Mouse (Mus musculus): ENCODE measurements around the gene Ank2. TPM values are rescaled to one million over a fixed set of nuclear protein-coding genes. Genes with fewer than 3 reads are reported as not detected.

Ank2 gene
- total and polyA plus RNA-seq, 2 experiments from 2014 or later = 195 to 497 TPM

DNA sequence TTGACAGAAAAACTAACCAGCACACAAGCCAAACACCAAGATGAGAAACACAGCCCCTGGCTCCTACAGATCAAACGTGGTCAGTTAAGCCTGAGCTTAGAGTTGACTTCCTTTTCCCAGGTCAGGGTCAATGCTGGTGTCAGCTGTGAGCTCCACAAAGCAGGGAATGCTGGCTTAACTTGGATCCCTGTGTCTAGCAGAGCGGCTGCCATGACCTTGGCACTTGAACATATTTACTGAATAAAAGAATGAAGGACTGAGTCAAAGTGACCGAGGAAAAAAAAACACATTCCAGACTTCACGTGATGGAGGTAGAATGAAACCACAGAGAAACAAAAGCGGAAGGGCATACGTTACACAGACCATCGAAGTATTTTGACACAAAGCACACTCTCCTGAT, 150.2 kb downstream of the Ank2 start:
- TF ChIP-seq CTCF (IDR thresholded peaks at IDR 0.05; ENCODE audit: low read depth) = no peak
- WGBS = 77% methylated on average over 7 of the region's 7 CpGs
- no peak for ATAC-seq

DNA sequence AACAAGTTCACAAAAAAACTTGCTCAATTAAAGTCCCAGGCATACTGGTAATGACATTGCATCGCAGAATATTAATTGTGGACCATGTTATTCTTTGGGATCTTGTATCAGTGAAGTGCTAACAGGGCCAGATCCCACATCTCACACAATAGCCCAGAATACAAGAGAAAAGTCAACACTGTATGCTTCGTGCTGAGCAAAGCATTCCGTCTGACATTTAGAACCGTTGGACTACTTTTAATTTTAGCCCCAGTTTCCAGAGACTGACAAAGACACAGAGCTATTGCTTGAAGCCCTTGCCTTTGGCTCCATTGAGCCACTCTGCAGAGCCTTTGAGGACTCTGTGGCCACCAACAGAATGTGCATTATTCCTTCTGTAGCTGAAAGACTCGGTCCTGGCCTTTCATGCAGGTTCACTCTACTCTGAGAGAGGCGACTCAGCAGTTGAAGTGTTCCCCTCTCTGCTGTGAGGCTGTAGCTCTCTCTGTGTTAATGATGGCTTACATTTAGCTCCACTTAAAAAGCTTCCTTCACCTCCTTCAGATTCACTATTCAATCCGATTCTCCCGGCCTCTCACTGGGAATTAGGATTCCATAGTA, 153.2 kb downstream of the Ank2 start:
- H3K9me3 ChIP-seq (ENCODE audit: low read length) = no peaks in the 10 kb centered on the region
- H3K4me1 ChIP-seq (ENCODE audit: insufficient read depth, low read length) = no peaks in the 10 kb centered on the region
- H3K27me3 ChIP-seq (ENCODE audit: insufficient read depth, low read length) = no peaks in the 10 kb centered on the region
- H3K4me3 ChIP-seq (ENCODE audit: low read length) = no peak overlapping the region
- H3K9ac ChIP-seq (replicated peaks; ENCODE audit: low read length) = no peak overlapping the region
- H3K27ac ChIP-seq = peak overlapping the region; percentile 16; the same call in 1 of the 2 replicates
- TF ChIP-seq CTCF (IDR thresholded peaks at IDR 0.05; ENCODE audit: low read depth) = no peak
- DNase-seq (ENCODE audit: low spot score) (no peak), ATAC-seq (no peak)
- 46% methylated on average over 8 of the region's 8 CpGs for WGBS
- no peaks in the 10 kb centered on the region for H3K36me3 ChIP-seq (ENCODE audit: insufficient read depth, low read length)
- no peak overlapping the region for H3K4me2 ChIP-seq (ENCODE audit: low read depth, low read length)

More for the DNA sequence above, 150.2 kb downstream of the Ank2 start:
- Histone ChIP-seq H3K9me3 (ENCODE audit: low read length) (no peaks in the 10 kb centered on the region), H3K4me3 (ENCODE audit: low read length) (no peak overlapping the region), H3K27ac (no peak overlapping the region), H3K27me3 (ENCODE audit: insufficient read depth, low read length) (no peaks in the 10 kb centered on the region), H3K4me1 (ENCODE audit: insufficient read depth, low read length) (no peaks in the 10 kb centered on the region), H3K4me2 (ENCODE audit: low read depth, low read length) (no peak overlapping the region), H3K9ac (replicated peaks; ENCODE audit: low read length) (no peak overlapping the region), H3K36me3 (ENCODE audit: insufficient read depth, low read length) (no peaks in the 10 kb centered on the region)
- no peak for DNase-seq (ENCODE audit: low spot score)

GRCm38 (mm10) chr3:127341300-127341699, 157.8 kb downstream of the Ank2 start:
- DNase-seq (ENCODE audit: low spot score) (no peak), ATAC-seq (no peak)
- no peak overlapping the region for H3K9ac ChIP-seq (replicated peaks; ENCODE audit: low read length)
- no peaks in the 10 kb centered on the region for H3K27me3 ChIP-seq (ENCODE audit: insufficient read depth, low read length)
- H3K27ac ChIP-seq = no peak overlapping the region
- TF ChIP-seq CTCF (IDR thresholded peaks at IDR 0.05; ENCODE audit: low read depth) = no peak
- WGBS = 74% methylated on average over 2 of the region's 2 CpGs
- no peak overlapping the region for H3K4me2 ChIP-seq (ENCODE audit: low read depth, low read length)
- no peaks in the 10 kb centered on the region for H3K4me1 ChIP-seq (ENCODE audit: insufficient read depth, low read length)
- H3K4me3 ChIP-seq (ENCODE audit: low read length) = no peak overlapping the region
- no peaks in the 10 kb centered on the region for H3K9me3 ChIP-seq (ENCODE audit: low read length)
- no peaks in the 10 kb centered on the region for H3K36me3 ChIP-seq (ENCODE audit: insufficient read depth, low read length)

DNA sequence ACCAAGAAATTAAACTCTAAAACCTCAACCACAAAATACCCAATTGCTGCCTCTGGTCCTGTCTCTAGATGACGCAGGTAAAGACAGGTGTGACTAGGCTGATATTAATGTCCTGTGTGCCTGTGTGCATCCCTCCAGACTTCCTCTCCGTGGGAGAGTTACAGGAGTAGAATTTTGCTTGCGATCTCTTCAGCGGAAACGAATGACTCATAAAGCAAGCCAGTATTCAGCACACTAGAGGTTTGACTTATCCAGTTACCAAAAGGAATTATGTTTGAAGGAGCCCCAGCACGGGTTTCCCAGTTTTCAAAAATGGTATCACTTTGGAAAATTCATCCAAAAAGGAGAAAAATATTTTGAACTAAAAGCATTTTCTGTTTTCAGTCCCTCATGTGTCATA, 164.3 kb downstream of the Ank2 start:
- Histone ChIP-seq H3K36me3 (ENCODE audit: insufficient read depth, low read length) (no peaks in the 10 kb centered on the region), H3K4me2 (ENCODE audit: low read depth, low read length) (no peak overlapping the region), H3K9ac (replicated peaks; ENCODE audit: low read length) (no peak overlapping the region), H3K27me3 (ENCODE audit: insufficient read depth, low read length) (no peaks in the 10 kb centered on the region), H3K27ac (no peak overlapping the region), H3K4me1 (ENCODE audit: insufficient read depth, low read length) (no peaks in the 10 kb centered on the region), H3K9me3 (ENCODE audit: low read length) (no peaks in the 10 kb centered on the region), H3K4me3 (ENCODE audit: low read length) (no peak overlapping the region)
- TF ChIP-seq CTCF (IDR thresholded peaks at IDR 0.05; ENCODE audit: low read depth) = no peak
- ATAC-seq (no peak), DNase-seq (ENCODE audit: low spot score) (no peak)
- 86% methylated on average over 6 of the region's 6 CpGs for WGBS

DNA sequence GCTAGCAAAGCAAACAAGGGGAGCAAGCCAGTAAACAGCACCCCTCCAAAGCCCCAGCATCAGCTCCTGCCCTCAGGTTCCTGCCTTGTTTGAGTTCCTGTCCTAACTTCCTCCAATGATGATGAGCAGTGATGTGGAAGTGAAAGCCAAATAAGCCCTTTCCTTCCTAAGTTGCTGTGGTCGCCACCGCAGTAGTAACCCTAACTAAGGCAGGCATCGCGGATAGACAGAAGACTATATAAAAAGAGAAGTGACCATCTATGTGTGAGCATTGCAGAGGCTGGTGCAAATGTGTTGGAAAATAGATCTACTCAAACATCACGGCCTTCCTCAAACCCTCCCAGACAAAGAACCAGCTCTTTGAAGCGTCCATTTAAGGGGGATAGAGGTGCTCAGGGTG, 167.6 kb downstream of the Ank2 start:
- H3K27me3 ChIP-seq (ENCODE audit: insufficient read depth, low read length) = no peaks in the 10 kb centered on the region
- ATAC-seq (no peak), DNase-seq (ENCODE audit: low spot score) (no peak)
- H3K4me1 ChIP-seq (ENCODE audit: insufficient read depth, low read length) = no peaks in the 10 kb centered on the region
- H3K4me2 ChIP-seq (ENCODE audit: low read depth, low read length) = no peak overlapping the region
- no peaks in the 10 kb centered on the region for H3K36me3 ChIP-seq (ENCODE audit: insufficient read depth, low read length)
- no peaks in the 10 kb centered on the region for H3K9me3 ChIP-seq (ENCODE audit: low read length)
- TF ChIP-seq CTCF (IDR thresholded peaks at IDR 0.05; ENCODE audit: low read depth) = no peak
- H3K27ac ChIP-seq = no peak overlapping the region
- no peak overlapping the region for H3K9ac ChIP-seq (replicated peaks; ENCODE audit: low read length)
- no peak overlapping the region for H3K4me3 ChIP-seq (ENCODE audit: low read length)
- 94% methylated on average over 6 of the region's 6 CpGs for WGBS

GRCm38 (mm10) chr3:127326355-127326754, 172.8 kb downstream of the Ank2 start:
- DNase-seq (ENCODE audit: low spot score) = no peak
- ATAC-seq = no peak
- TF ChIP-seq CTCF (IDR thresholded peaks at IDR 0.05; ENCODE audit: low read depth) = peak; percentile 37; the same call in 1 of the 2 replicates
- Histone ChIP-seq H3K36me3 (ENCODE audit: insufficient read depth, low read length) (no peaks in the 10 kb centered on the region), H3K9ac (replicated peaks; ENCODE audit: low read length) (no peak overlapping the region), H3K4me3 (ENCODE audit: low read length) (no peak overlapping the region), H3K4me1 (ENCODE audit: insufficient read depth, low read length) (no peaks in the 10 kb centered on the region), H3K27ac (no peak overlapping the region), H3K27me3 (ENCODE audit: insufficient read depth, low read length) (no peaks in the 10 kb centered on the region), H3K9me3 (ENCODE audit: low read length) (no peaks in the 10 kb centered on the region), H3K4me2 (ENCODE audit: low read depth, low read length) (no peak overlapping the region)
- WGBS = 86% methylated on average over 8 of the region's 8 CpGs

DNA sequence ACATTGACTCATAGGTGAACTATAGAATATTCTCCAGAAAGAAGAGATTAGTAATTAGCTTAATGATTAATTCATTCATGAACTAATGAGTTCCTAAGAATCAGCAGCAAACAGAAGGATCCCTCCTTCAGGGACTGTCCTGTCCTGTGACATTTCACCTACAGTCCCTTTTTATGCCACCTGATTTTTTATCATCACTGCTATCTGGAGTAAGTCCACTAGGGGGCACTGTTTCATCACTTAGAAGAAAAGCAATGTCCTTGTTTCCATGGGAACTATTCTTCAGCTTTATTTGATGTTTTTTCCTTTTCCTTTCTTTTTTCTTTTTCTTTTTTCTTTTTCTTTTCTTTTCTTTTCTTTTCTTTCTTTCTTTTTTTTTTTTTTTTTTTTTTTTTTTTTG, 176.3 kb downstream of the Ank2 start:
- no peaks in the 10 kb centered on the region for H3K4me1 ChIP-seq (ENCODE audit: insufficient read depth, low read length)
- H3K27me3 ChIP-seq (ENCODE audit: insufficient read depth, low read length) = no peaks in the 10 kb centered on the region
- no peak overlapping the region for H3K4me2 ChIP-seq (ENCODE audit: low read depth, low read length)
- H3K27ac ChIP-seq = no peak overlapping the region
- H3K4me3 ChIP-seq (ENCODE audit: low read length) = no peak overlapping the region
- DNase-seq (ENCODE audit: low spot score) = peak; percentile 83
- H3K36me3 ChIP-seq (ENCODE audit: insufficient read depth, low read length) = no peaks in the 10 kb centered on the region
- H3K9ac ChIP-seq (replicated peaks; ENCODE audit: low read length) = no peak overlapping the region
- no peaks in the 10 kb centered on the region for H3K9me3 ChIP-seq (ENCODE audit: low read length)
- peak; percentile 91 for TF ChIP-seq CTCF (IDR thresholded peaks at IDR 0.05; ENCODE audit: low read depth)
- no peak for ATAC-seq
